Mouse (Mus musculus) B cell, adult 67 days (primary cell): Measurements from ENCODE around the gene Ppil2. TPM values are rescaled to one million over a fixed set of nuclear protein-coding genes. Genes with fewer than 3 reads are reported as not detected.

Experiments
- total RNA-seq, 2 experiments: library from RNA; stranded (reverse); gene quantifications; 4 replicates each; pipeline ENCODE4 v1.2.4; 2023

The Ppil2 gene
- total RNA-seq: 100 to 1,000 TPM; 139 to 143 TPM

GRCm38 (mm10) chr16:17110771-17111743 lies at the start of gene Ppil2:
Gene Ppil2 (minus strand): TSS chr16:17111257.

GRCm38 (mm10) chr16:17146772-17147235 lies 35.7 kb upstream of the Ppil2 start, which contains the start of gene Ccdc116:
Gene Ccdc116 (minus strand): TSS chr16:17147229.

GRCm38 (mm10) chr16:17144339-17144738 lies 33.3 kb upstream of the Ppil2 start, which contains the start of gene Ydjc:
Gene Ydjc (plus strand): TSS chr16:17144621.

DNA sequence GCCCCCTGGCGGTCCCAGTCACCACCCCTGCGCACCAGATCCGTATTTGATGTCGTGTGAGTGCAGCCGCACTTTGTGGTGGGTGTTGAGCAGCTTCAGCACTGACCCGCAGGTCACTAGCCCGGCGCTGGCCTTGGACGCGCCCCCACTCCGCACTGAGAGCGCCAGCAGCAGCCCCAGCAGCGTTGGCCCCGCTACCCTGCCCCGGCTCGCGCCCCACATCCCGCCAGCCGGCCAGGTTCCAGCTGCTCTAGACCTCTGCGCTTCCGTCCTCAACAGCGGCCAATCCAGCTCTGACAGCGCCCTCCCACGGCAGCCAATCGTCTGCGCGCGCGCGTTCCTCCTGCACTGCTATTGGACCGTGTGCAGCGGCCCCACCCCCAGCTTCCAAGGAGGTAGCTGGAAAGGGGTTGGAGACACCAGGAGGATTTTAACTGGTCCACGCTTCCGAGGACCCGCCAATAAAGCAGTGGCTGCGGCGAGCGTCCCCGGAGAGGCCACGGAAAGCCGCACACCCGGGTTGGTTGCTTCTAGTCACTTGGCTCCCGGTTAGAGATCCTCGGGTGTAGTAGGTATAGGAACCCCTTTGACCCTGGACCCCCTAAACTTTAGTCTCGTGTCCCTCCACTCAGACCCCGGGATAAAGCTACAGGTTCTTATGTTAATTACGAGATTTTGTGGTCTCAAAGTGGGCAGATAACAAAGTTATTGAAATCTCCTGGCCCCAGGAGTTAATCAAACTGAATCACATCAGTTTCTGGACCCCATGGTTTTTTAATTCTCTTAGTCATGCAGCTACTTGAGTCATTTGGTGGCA lies 21.2 kb upstream of the Ppil2 start, which contains the start of gene Sdf2l1:
TSS of gene Sdf2l1 (minus strand) at position 295 of the 817 bp plus-strand sequence.

DNA sequence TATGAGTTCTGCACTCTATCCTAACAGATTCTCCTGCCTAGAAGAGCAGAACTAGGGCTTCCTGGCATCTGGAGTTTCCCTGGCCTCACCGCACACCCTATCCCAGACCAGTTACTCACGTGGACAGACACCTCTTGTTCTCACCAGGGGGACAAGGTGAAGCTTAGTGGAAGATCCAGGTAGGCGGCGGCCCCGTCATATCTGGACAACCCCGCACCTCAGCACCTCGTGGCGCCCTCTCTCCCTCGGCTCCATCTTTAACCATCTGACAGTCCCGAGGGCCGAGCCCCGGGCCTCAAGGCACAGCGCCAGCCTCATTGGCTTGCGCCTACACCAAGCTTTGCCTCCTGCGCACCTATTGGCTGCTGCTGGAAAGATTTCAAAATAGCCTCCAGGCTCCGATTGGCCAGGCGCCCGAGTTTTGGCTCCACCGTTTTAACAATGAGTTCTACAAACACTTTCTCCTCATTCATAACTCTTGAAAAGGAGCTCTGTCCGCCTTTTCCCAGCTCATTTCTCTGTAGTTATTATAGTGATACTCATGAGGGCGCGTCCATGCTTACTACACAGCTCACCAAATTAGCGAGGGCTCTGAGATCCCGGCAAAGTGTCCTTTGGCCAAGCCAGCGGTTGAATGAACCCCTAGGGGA lies 13.9 kb upstream of the Ppil2 start, which contains the start of gene 2610318N02Rik:
TSS of gene 2610318N02Rik (minus strand) at position 297 of the 650 bp plus-strand sequence.

DNA sequence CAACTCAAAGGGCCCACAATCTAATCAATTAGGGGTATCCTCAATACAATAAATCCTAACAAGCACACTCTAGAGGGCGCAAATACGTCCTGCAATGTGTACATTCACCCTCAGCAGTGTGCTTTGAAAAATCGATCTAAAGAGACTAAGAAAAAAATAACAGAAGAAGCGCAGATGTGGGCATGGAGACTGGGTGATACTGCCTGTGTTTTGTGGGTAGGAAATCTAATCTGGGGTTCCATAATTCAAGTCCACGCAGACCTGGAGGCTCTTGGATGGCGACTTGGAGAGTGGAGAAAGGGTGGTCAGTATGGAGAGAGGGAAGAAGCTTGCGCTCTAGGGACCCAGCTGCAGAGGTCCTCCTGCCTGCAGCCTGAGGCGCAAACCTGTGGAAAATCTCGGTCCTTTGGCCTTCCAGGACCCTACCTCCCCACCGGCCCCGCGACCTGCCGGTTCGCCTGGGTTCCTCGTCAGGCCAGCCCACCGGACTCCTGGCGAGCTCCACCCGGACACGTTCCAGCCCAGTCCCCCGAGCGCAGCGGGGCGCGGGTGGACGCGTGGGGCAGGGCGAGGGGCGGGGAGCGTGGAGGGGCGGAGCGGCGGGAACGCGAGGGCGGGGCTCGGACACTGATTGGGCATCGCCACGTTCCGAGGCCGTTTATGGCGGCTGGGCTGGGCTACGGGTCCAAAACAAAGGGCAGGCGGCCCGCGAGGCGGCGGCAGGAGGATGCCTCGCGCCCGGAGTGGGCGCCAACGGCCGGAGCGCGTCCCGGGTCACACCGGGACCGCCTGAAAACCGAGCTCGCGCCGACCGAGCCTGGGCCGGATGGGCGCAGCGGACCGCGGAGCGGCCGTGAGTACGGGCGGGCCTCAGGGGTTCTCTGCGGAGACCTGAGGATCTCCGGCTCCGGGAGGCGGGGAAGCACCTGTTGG lies 41.3 kb downstream of the Ppil2 start, which contains the start of gene Ypel1:
TSS of gene Ypel1 (plus strand) at position 186 of the 933 bp plus-strand sequence.

Other genes starting within 250 kb of the Ppil2 start
- not detected for gene Igll1, start 247.3 kb downstream of the Ppil2 start, total RNA-seq
- 100 to 1,000 TPM; 133 to 182 TPM for gene Top3b, start 240.5 kb downstream of the Ppil2 start, total RNA-seq
- gene Vpreb1, start 240.4 kb downstream of the Ppil2 start, total RNA-seq: not detected
- gene Ppm1f, start 214.8 kb downstream of the Ppil2 start, total RNA-seq: 10 to 100 TPM; 20.0 to 20.4 TPM
- gene Mapk1, start 127.9 kb downstream of the Ppil2 start, total RNA-seq: 100 to 1,000 TPM; 176 to 224 TPM
- 1 to 10 TPM; 1.9 to 2.2 TPM for gene Ypel1, start 41.6 kb downstream of the Ppil2 start, total RNA-seq
- 1 to 10 TPM; 5.6 to 9.9 TPM for gene 2610318N02Rik, start 13.9 kb upstream of the Ppil2 start, total RNA-seq
- gene Sdf2l1, start 21.1 kb upstream of the Ppil2 start, total RNA-seq: 10 to 100 TPM; 26.9 to 28.5 TPM
- 1 to 10 TPM; 2.9 to 3.2 TPM for gene Ydjc, start 33.4 kb upstream of the Ppil2 start, total RNA-seq
- 1 to 10 TPM; 1.4 to 2.2 TPM for gene Ccdc116, start 36.0 kb upstream of the Ppil2 start, total RNA-seq
- gene Ube2l3, start 91.4 kb upstream of the Ppil2 start, total RNA-seq: 100 to 1,000 TPM; 102 to 103 TPM
- gene Rimbp3, start 97.3 kb upstream of the Ppil2 start, total RNA-seq: under 1 TPM in 1 of 2 experiments, not detected in 1; 0.09 TPM
- 1 to 10 TPM; 2.5 to 3.1 TPM for gene Hic2, start 122.3 kb upstream of the Ppil2 start, total RNA-seq
- gene Tmem191c, start 164.8 kb upstream of the Ppil2 start, total RNA-seq: 10 to 100 TPM; 12.3 to 19.8 TPM
- gene Serpind1, start 220.1 kb upstream of the Ppil2 start, total RNA-seq: not detected